Mouse (Mus musculus) liver, embryonic 14.5 days (tissue): ENCODE data around the gene Smndc1. TPM values are rescaled to one million over a fixed set of nuclear protein-coding genes. Genes with fewer than 3 reads are reported as not detected.

Source experiments
- ATAC-seq: fragments of 200-750 bp; cut with Nextera tagmentation; 2 replicates; pipeline ENCODE4 v1.8.0; 2017; ENCODE audit warnings: moderate number of reproducible peaks, mild to moderate bottlenecking, moderate library complexity; ENCODE audit not compliant: insufficient read depth
- DNase-seq, 3 experiments: peaks; one replicate each; pipeline ENCODE4 v3.0.0-alpha.2; 2012 to 2013; ENCODE audit warnings: low read depth in 3 of 3, low spot score in 3 of 3
- H3K27ac ChIP-seq: fragments of 300-500 bp; sonication (generic); 2 replicates; pipeline ENCODE4 v1.5.1; 2014; ENCODE audit warnings: moderate library complexity, mild to moderate bottlenecking, control low read depth, inconsistent platforms
- H3K27me3 ChIP-seq: fragments of 300-500 bp; sonication (generic); 2 replicates; pipeline ENCODE4 v1.6.1; 2014; ENCODE audit warnings: mild to moderate bottlenecking, low read length, moderate library complexity; ENCODE audit not compliant: control insufficient read depth, insufficient read depth
- H3K36me3 ChIP-seq: fragments of 300-500 bp; sonication (generic); replicated peaks from 2 replicates; pipeline ENCODE4 v1.6.1; 2014; ENCODE audit warnings: low read depth; ENCODE audit not compliant: control insufficient read depth, insufficient read depth
- H3K4me1 ChIP-seq, 2 experiments: fragments of 200-500 bp in 1 of 2; fragments of 300-500 bp in 1 of 2; sonication (generic) in 1 of 2; replicated peaks; 2 replicates each; pipeline ENCODE4 v1.6.1; 2012 to 2014; ENCODE audit warnings: antibody characterized with exemption in 1 of 2, inconsistent platforms in 1 of 2, low read length in 1 of 2; ENCODE audit not compliant: control insufficient read depth in 2 of 2, insufficient read depth in 2 of 2
- H3K4me2 ChIP-seq: fragments of 300-500 bp; sonication (generic); 2 replicates; pipeline ENCODE4 v1.6.1; 2014; ENCODE audit warnings: low read depth, mild to moderate bottlenecking, control low read depth, moderate library complexity
- H3K4me3 ChIP-seq, 2 experiments: fragments of 200-500 bp in 1 of 2; fragments of 300-500 bp in 1 of 2; sonication (generic) in 1 of 2; 2 replicates each; pipeline ENCODE4 v1.5.1; 2012 to 2014; ENCODE audit warnings: low read depth in 2 of 2, low read length in 2 of 2, mild to moderate bottlenecking in 2 of 2, control low read depth in 1 of 2, inconsistent platforms in 1 of 2, moderate library complexity in 1 of 2; ENCODE audit not compliant: insufficient read depth in 1 of 2
- H3K9ac ChIP-seq: fragments of 300-500 bp; sonication (generic); replicated peaks from 2 replicates; pipeline ENCODE4 v1.6.1; 2014; ENCODE audit warnings: mild to moderate bottlenecking, control low read depth, moderate library complexity
- H3K9me3 ChIP-seq: fragments of 300-500 bp; sonication (generic); 2 replicates; pipeline ENCODE4 v1.6.1; 2016; ENCODE audit warnings: low read length, mixed read lengths; ENCODE audit not compliant: control insufficient read depth
- CTCF ChIP-seq: IDR thresholded peaks from 2 replicates; pipeline ENCODE4 v1.5.1; 2016; ENCODE audit warnings: antibody characterized with exemption, low read depth, control low read depth
- EP300 ChIP-seq: IDR thresholded peaks from 2 replicates; pipeline ENCODE4 v1.6.1; 2016; ENCODE audit warnings: antibody characterized with exemption, low read depth
- whole genome bisulfite sequencing: fragments of 180-500 bp; shearing (Covaris S2); extraction: QIAGEN DNeasy Blood & Tissue Kit; methylation state at CpG from one replicate; pipeline ENCODE4 v1.1.7; 2014; ENCODE audit not compliant: insufficient replicate concordance; 5-methylcytosine and 5-hydroxymethylcytosine counted together
- polyA plus RNA-seq, 2 experiments: library from polyadenylated mRNA; depleted of rRNA in 1 of 2; stranded (reverse) in 1 of 2; unstranded in 1 of 2; fragments of >200 nt; fragmentation: Nextera tagmentation in 1 of 2; extraction: Ambion mirVana in 1 of 2; gene quantifications; 2 replicates each; pipeline versions ENCODE4 v1.2.1 to v1.2.3; 2012 to 2014

Smndc1 gene
- polyA plus RNA-seq, 2 experiments, result 11.5 to 17.4 TPM

GRCm38 (mm10) chr19:53431003-53431402 lies 40.6 kb upstream of the Smndc1 start:
- TF ChIP-seq CTCF (no peak), EP300 (no peak)
- no peak for ATAC-seq
- no peak overlapping the region for H3K4me3 ChIP-seq
- no peaks in the 10 kb centered on the region for H3K27me3 ChIP-seq
- no peaks in the 10 kb centered on the region for H3K36me3 ChIP-seq
- H3K4me1 ChIP-seq, result no peaks in the 10 kb centered on the region
- H3K9me3 ChIP-seq, result no peaks in the 10 kb centered on the region
- no peak overlapping the region for H3K9ac ChIP-seq
- 83% methylated on average over 11 of the region's 11 CpGs for WGBS
- DNase-seq, result no peak
- no peak overlapping the region for H3K27ac ChIP-seq
- H3K4me2 ChIP-seq, result no peak overlapping the region

- TF ChIP-seq EP300 (no peak), CTCF (no peak)
- 72% methylated on average over 9 of the region's 9 CpGs for WGBS
- ATAC-seq (no peak), DNase-seq (no peak)
- no peak overlapping the region for H3K4me3 ChIP-seq
- H3K9ac ChIP-seq, result no peak overlapping the region
- H3K27me3 ChIP-seq, result no peaks in the 10 kb centered on the region
- no peaks in the 10 kb centered on the region for H3K36me3 ChIP-seq
- H3K9me3 ChIP-seq, result no peaks in the 10 kb centered on the region
- no peaks in the 10 kb centered on the region for H3K4me1 ChIP-seq
- no peak overlapping the region for H3K4me2 ChIP-seq
- no peak overlapping the region for H3K27ac ChIP-seq
Observed at GRCm38 (mm10) chr19:53430356-53430755, 40.0 kb upstream of the Smndc1 start.

GRCm38 (mm10) chr19:53427817-53428216 lies 37.4 kb upstream of the Smndc1 start:
- H3K27ac ChIP-seq, result no peak overlapping the region
- H3K9ac ChIP-seq, result no peak overlapping the region
- no peaks in the 10 kb centered on the region for H3K9me3 ChIP-seq
- ATAC-seq, result no peak
- H3K4me1 ChIP-seq, result peaks cover 0 to 6% of the 10 kb centered on the region in 2 experiments; a peak in 1 of 4 replicates
- no peak for DNase-seq
- WGBS, result 45% methylated on average over 8 of the region's 8 CpGs
- no peak overlapping the region for H3K4me3 ChIP-seq
- H3K4me2 ChIP-seq, result no peak overlapping the region
- TF ChIP-seq EP300, result no peak
- no peak for TF ChIP-seq CTCF
- no peaks in the 10 kb centered on the region; the same call in 1 of the 2 replicates for H3K27me3 ChIP-seq
- H3K36me3 ChIP-seq, result no peaks in the 10 kb centered on the region

GRCm38 (mm10) chr19:53427346-53427745 lies 37.0 kb upstream of the Smndc1 start:
- Histone ChIP-seq H3K27ac (no peak overlapping the region), H3K4me1 (peaks cover 0 to 6% of the 10 kb centered on the region in 2 experiments; a peak in 1 of 4 replicates), H3K4me2 (no peak overlapping the region), H3K9ac (no peak overlapping the region), H3K9me3 (no peaks in the 10 kb centered on the region), H3K27me3 (no peaks in the 10 kb centered on the region; the same call in 1 of the 2 replicates), H3K4me3 (no peak overlapping the region), H3K36me3 (no peaks in the 10 kb centered on the region)
- ATAC-seq, result no peak
- WGBS, result 65% methylated on average over 7 of the region's 7 CpGs
- no peak for TF ChIP-seq EP300
- no peak for TF ChIP-seq CTCF
- no peak for DNase-seq

- H3K36me3 ChIP-seq, result no peaks in the 10 kb centered on the region
- no peak for TF ChIP-seq CTCF
- no peak for TF ChIP-seq EP300
- H3K27me3 ChIP-seq, result no peaks in the 10 kb centered on the region; the same call in 1 of the 2 replicates
- 51% methylated on average over 8 of the region's 8 CpGs for WGBS
- peaks cover 0 to 15% of the 10 kb centered on the region in 2 experiments; a peak in 2 of 4 replicates for H3K4me1 ChIP-seq
- H3K9me3 ChIP-seq, result no peaks in the 10 kb centered on the region
- H3K27ac ChIP-seq, result no peak overlapping the region
- DNase-seq (no peak), ATAC-seq (no peak)
- no peak overlapping the region for H3K4me2 ChIP-seq
- no peak overlapping the region for H3K4me3 ChIP-seq
- no peak overlapping the region for H3K9ac ChIP-seq
Observed at GRCm38 (mm10) chr19:53425824-53426223, 35.4 kb upstream of the Smndc1 start.
